Mouse (Mus musculus): ENCODE results near the gene Phf1. TPM values are rescaled to one million over a fixed set of nuclear protein-coding genes. Genes with fewer than 3 reads are reported as not detected.
A peak's percentile ranks its signal among the peaks of the same experiment; 100 is the strongest.

Gene Phf1
- total and polyA plus RNA-seq, 2 experiments from 2014 or later, result 32.8 to 53.5 TPM

- Histone ChIP-seq H3K4me2 (ENCODE audit: low read depth, low read length, poor library complexity, severe bottlenecking) (peak within 1 kb of the TSS; percentile 97), H3K4me3 (ENCODE audit: low read depth, low read length) (peak within 1 kb of the TSS; percentile 59), H3K4me1 (ENCODE audit: insufficient read depth, low read length) (peaks cover 29% of the 10 kb centered on the region), H3K9ac (replicated peaks; ENCODE audit: low read length, poor library complexity, severe bottlenecking) (peak within 1 kb of the TSS; percentile 80), H3K27ac (ENCODE audit: low read depth, low read length) (peak within 1 kb of the TSS; percentile 91), H3K36me3 (ENCODE audit: insufficient read depth, low read length) (peaks cover 8% of the 10 kb centered on the region; the same call in 1 of the 2 replicates), H3K27me3 (ENCODE audit: insufficient read depth, low read length) (no peaks in the 10 kb centered on the region), H3K9me3 (ENCODE audit: low read length) (no peaks in the 10 kb centered on the region)
- no peak for TF ChIP-seq CTCF (IDR thresholded peaks at IDR 0.05)
- DNase-seq (ENCODE audit: low spot score) (peak; percentile 72), ATAC-seq (ENCODE audit: low FRiP score) (no peak)
- WGBS, result under 1% methylated on average over 19 of the region's 24 CpGs
Measured at GRCm38 (mm10) chr17:26941031-26941789, 8.4 kb downstream of the Phf1 start, which contains the start of gene Syngap1. Gene Syngap1, plus strand, starts transcription at chr17:26941253.

- Histone ChIP-seq H3K36me3 (ENCODE audit: insufficient read depth, low read length) (peaks cover under 1% of the 10 kb centered on the region; the same call in 1 of the 2 replicates), H3K4me2 (ENCODE audit: low read depth, low read length, poor library complexity, severe bottlenecking) (peak overlapping the region; percentile 63), H3K4me3 (ENCODE audit: low read depth, low read length) (peak overlapping the region; percentile 54), H3K9ac (replicated peaks; ENCODE audit: low read length, poor library complexity, severe bottlenecking) (peak overlapping the region; percentile 80), H3K9me3 (ENCODE audit: low read length) (no peaks in the 10 kb centered on the region), H3K27ac (ENCODE audit: low read depth, low read length) (peak overlapping the region; percentile 91), H3K27me3 (ENCODE audit: insufficient read depth, low read length) (no peaks in the 10 kb centered on the region), H3K4me1 (ENCODE audit: insufficient read depth, low read length) (peaks cover 37% of the 10 kb centered on the region)
- WGBS, result 4% methylated on average over 4 of the region's 4 CpGs
- TF ChIP-seq CTCF (IDR thresholded peaks at IDR 0.05), result no peak
- DNase-seq (ENCODE audit: low spot score) (peak; percentile 54), ATAC-seq (ENCODE audit: low FRiP score) (no peak)
Measured at GRCm38 (mm10) chr17:26941841-26942570, 9.2 kb downstream of the Phf1 start.

DNA sequence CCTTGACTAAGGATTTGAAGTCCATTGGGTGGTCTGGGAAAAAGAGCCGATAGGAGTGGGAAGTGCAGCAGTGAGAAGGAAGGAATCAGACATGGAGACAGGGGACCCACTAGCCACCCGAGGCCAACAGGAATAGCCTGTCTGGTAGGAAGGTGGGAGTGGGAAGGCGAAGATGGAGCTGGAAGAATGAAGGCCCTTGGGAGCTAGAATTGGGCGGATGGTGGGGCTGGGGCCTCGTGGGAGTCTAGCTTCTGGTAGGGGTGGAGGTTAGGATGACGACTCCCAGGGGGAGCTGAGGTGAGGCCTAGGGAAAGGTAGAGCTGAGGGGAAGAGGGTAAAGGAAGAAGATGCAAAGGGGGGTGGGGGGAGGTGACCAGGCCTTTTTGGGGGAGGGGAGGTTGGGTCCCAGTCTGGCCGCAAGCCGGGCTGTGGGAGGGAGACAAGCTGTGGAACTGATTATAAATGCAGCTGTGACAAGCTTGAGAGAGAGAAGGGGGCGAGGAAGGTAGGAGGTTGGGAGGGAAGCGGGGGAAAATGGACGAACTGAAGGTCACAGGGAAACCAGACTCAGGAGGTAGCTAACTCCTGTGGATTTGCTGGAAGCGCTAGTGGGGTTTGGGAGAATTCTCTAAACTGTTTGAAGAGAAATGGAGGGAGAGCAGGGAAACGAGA is 13.1 kb downstream of the Phf1 start:
- Histone ChIP-seq H3K4me2 (ENCODE audit: low read depth, low read length, poor library complexity, severe bottlenecking) (peak overlapping the region; percentile 69), H3K9me3 (ENCODE audit: low read length) (no peaks in the 10 kb centered on the region), H3K36me3 (ENCODE audit: insufficient read depth, low read length) (no peaks in the 10 kb centered on the region), H3K27ac (ENCODE audit: low read depth, low read length) (peak overlapping the region; percentile 75), H3K4me3 (ENCODE audit: low read depth, low read length) (peak overlapping the region; percentile 33), H3K27me3 (ENCODE audit: insufficient read depth, low read length) (no peaks in the 10 kb centered on the region), H3K9ac (replicated peaks; ENCODE audit: low read length, poor library complexity, severe bottlenecking) (peak overlapping the region; percentile 57), H3K4me1 (ENCODE audit: insufficient read depth, low read length) (peaks cover 43% of the 10 kb centered on the region)
- TF ChIP-seq CTCF (IDR thresholded peaks at IDR 0.05), result no peak
- no peak for ATAC-seq (ENCODE audit: low FRiP score)
- 16% methylated on average over 13 of the region's 13 CpGs for WGBS
- DNase-seq (ENCODE audit: low spot score), result no peak

DNA sequence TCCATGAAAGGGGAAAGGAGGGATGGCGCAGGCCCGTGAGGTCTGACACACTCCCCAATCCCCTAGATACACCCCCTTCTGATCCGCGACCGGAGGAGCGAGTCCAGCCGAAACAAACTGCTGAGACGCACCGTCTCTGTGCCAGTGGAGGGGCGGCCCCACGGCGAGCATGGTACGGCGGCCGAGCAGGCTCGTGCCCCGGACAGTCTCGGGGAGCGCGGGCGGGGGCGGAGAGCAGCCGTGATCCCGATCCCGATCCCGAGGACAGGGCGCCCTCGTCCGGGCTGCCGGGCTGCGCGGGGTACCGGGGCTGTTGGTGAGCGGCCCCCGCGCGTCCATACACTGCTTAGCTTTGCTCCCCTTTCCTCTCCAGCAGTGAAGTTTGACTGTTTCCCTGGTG is 13.7 kb downstream of the Phf1 start:
- Histone ChIP-seq H3K9ac (replicated peaks; ENCODE audit: low read length, poor library complexity, severe bottlenecking) (peak overlapping the region; percentile 57), H3K9me3 (ENCODE audit: low read length) (no peaks in the 10 kb centered on the region), H3K4me1 (ENCODE audit: insufficient read depth, low read length) (peaks cover 45% of the 10 kb centered on the region), H3K4me3 (ENCODE audit: low read depth, low read length) (peak overlapping the region; percentile 33), H3K27me3 (ENCODE audit: insufficient read depth, low read length) (no peaks in the 10 kb centered on the region), H3K36me3 (ENCODE audit: insufficient read depth, low read length) (no peaks in the 10 kb centered on the region), H3K4me2 (ENCODE audit: low read depth, low read length, poor library complexity, severe bottlenecking) (peak overlapping the region; percentile 69), H3K27ac (ENCODE audit: low read depth, low read length) (peak overlapping the region; percentile 75)
- TF ChIP-seq CTCF (IDR thresholded peaks at IDR 0.05), result peak; percentile 31; the same call in 1 of the 2 replicates
- 3% methylated on average over 29 of the region's 37 CpGs for WGBS
- ATAC-seq (ENCODE audit: low FRiP score) (peak; percentile 18; the same call in 1 of the 2 replicates), DNase-seq (ENCODE audit: low spot score) (peak; percentile 48)

DNA sequence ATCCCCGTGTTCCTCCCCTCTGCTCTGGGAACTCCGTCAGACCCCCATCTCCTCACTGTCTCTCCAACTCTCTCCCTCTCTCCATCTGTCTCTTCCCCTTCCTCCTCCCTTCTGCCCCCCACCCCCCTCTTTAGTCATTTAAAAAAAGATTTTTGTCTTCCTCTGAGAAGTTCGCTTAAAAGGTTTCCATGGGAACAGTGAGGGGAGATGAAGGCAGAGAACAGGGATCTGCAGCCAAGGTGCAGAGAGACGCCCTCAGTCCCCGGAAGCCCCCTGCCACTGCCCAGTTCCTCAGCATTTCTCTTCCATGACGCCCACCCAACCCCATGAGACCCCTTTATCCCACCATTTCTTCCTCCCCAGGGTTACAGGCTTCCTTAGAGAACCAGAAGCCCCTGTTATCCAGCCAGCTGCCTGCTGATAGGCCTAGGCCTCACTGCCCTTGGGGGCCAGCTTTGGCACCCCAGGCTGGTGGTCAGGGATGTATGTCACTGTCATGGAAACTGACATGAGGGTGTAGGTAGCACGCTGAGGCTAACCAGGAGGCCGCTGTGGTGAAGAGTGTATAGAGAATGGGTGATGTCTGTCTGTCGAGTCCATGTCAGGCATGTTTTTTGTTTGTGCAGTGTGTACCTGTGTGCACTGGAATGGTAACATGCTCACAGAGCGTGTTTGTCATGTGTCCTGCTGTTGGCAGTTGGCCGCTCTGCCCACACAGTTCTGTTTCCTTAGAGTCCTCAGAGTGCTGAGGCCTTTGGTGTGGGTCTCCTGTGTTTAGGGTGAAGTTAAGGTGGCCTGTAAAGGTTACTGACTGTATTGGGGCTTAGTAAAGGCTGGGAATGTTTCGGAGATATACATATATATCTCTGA is 14.6 kb downstream of the Phf1 start:
- no peak for TF ChIP-seq CTCF (IDR thresholded peaks at IDR 0.05)
- Histone ChIP-seq H3K9me3 (ENCODE audit: low read length) (no peaks in the 10 kb centered on the region), H3K36me3 (ENCODE audit: insufficient read depth, low read length) (no peaks in the 10 kb centered on the region), H3K4me1 (ENCODE audit: insufficient read depth, low read length) (peaks cover 50% of the 10 kb centered on the region), H3K27me3 (ENCODE audit: insufficient read depth, low read length) (no peaks in the 10 kb centered on the region), H3K9ac (replicated peaks; ENCODE audit: low read length, poor library complexity, severe bottlenecking) (peak overlapping the region; percentile 57), H3K4me3 (ENCODE audit: low read depth, low read length) (peak overlapping the region; percentile 33; the same call in 1 of the 2 replicates), H3K4me2 (ENCODE audit: low read depth, low read length, poor library complexity, severe bottlenecking) (peak overlapping the region; percentile 69), H3K27ac (ENCODE audit: low read depth, low read length) (peak overlapping the region; percentile 75)
- DNase-seq (ENCODE audit: low spot score) (no peak), ATAC-seq (ENCODE audit: low FRiP score) (no peak)
- 15% methylated on average over 12 of the region's 12 CpGs for WGBS
